Mouse (Mus musculus): ENCODE results near the gene Tfcp2.
"Not testable (repeated sequence)": the region's sequence is repeated elsewhere in the genome, so short reads cannot be mapped to it uniquely, and the experiment has no call there.

Gene Tfcp2

DNA sequence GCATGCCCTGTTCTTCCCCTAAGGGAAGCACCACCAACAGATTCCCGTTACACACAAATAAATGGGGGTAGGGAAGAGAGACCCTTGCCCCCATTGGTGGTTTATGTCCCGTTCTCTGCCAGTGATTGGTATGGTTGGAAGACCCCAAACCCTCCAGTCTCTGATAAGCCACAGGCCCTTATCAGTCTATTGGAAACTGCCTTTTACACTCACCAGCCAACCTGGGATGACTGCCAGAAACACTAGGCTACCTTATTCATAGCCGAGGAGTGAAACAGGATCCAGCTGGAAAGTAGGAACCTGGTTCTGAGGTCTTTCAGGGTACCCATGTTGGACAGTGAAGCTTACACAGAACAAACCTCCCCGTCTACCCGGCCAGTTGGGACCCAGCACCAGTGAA lies 4.2 kb upstream of the Tfcp2 start:
- DNase-seq, result no peak

DNA sequence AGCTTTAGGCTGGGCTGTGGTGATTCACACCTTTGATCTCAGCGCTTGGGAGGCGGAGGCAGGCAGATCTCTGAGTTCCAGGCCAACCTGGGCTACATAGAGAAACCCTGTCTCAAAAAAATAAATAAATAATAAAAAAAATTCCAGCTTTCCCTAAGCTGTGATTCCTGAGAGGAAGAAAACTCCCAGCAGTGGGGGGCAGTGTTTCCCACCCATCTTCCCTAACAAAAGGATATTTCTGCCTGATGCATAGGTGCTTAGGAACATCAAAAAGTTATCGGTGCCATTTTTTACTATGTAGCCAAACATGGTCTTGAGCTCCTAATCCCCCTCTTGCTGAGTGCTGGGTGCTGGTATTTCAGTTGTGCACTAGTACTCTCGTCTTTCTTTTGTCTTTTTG lies 1.5 kb downstream of the Tfcp2 start:
- DNase-seq, result no peak

DNA sequence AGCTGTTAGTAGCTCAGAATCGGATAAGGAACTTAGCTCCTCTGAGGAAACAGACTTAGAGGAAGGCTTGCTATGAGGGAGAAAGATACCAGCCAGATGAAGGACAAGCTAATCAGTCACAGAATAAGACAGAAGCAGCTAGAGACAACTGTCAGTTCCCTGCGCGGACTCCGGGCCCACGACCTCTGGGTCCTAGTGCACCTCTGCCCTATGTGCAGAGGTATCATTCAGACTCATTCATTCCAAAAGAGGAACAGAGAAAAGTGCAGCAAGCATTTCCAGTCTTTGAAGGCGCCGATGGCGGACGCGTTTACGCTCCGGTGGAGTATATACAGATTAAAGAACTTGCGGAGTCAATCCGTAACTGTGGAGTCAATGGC lies 8.2 kb downstream of the Tfcp2 start:
- not testable (repeated sequence) for DNase-seq

DNA sequence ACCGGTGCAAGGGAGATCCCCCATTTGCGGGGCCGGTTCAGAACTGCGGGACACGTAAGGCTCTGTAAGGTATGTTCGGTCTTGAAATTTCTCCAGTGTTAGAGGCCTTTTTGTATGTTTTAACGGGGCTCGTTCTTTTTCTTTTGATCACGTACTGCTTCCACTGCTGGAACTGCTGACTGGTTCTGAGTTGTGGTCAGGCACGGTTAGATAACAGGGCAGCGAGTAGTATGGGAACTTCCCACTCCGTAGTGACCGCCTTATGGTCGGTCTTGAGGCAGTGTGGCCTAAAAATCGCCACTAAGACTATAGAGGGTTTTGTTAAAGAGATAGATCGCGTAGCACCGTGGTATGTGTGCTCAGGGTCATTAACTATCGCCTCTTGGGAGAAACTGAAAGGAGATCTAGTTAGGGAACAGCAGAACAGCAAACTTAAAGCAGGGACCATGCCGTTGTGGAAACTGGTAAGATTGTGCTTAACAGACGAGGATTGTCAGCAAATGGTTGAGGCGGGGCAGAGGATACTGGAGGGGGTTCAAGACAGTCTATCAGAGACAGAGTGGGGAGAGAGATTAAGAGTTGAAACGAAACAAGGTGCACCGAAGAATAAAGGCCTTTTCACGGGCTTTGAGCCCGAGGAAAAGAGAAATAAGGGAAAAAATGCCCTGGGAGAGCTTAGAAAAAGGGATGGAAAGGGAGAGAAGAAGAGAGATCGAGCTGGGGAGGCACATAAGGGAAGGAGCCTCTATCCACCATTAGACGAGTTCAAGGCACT lies 8.7 kb downstream of the Tfcp2 start:
- not testable (repeated sequence) for DNase-seq

DNA sequence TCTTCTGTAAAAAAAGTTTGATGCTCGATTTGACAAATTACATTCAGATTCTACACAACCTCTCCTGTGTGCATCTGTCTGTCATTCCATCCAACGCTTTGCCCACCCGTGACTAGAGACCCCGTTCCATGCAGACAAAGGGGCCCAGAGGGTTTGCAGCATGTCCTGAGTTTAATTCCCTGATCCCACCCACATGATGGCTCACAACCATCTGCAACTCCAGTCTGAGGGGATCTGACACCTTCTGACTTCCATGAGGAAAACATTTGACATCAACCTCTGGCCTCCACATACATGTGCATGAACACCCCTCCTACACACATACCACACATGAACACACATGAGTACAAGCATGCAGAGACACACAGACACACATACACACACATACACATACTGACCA lies 10.4 kb downstream of the Tfcp2 start:
- no peak for DNase-seq

DNA sequence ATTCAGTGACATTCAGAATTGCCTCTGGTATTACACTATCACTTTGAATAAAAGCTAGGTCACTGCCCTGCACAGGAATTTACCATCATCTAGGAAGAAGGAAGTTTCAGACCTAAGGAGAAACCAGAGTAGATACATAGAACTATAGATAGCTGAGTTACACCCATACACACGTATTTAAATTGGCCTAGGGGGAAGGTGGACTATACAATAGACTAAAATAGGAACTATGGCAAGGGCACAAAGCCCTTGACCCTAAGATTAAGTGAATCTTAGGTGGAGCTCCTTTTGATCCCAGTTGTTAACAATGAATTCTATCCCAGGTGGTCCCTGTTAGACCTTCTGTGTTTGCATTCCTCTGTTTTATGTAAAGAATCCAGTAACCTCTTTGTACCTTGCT lies 10.8 kb downstream of the Tfcp2 start:
- DNase-seq, result not testable (repeated sequence)

DNA sequence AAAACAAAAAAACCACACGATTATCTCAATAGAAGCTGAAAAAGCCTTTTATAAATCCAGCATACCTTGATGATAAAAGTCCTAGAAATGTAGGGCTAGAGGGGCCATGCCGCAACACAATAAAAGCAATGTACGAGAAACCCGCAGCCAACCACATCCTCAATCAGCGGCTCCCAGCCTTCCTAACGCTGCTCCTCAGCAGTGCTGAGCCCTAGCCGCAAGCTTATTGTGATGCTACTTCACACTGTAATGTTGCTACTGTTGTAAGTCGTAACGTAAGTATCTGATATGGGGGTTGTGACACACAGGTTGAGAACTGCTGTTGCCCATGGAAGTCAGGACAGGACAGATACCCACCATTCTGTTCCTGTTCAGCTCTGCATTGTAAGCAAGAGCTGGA lies 12.4 kb downstream of the Tfcp2 start:
- DNase-seq, result peak; percentile 14

DNA sequence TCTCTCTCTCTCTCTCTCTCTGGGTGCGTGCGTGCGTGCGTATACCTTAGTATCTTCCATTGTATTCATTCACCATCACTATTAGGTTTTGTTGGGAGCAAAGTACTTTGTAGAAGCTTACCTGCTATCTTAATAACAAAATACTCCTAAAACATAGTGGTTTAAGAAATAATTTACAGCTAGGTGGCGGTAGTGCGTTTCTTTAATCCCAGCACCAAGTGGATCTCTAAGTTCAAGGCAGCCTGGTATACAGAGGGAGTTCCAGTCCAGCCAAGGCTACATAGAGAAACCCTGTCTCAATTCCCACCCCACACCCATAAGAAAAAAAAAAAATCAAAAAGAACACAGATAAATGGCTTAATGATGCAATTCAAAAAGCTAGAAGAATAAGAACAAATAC lies 13.9 kb downstream of the Tfcp2 start:
- DNase-seq, result peak; percentile 64

DNA sequence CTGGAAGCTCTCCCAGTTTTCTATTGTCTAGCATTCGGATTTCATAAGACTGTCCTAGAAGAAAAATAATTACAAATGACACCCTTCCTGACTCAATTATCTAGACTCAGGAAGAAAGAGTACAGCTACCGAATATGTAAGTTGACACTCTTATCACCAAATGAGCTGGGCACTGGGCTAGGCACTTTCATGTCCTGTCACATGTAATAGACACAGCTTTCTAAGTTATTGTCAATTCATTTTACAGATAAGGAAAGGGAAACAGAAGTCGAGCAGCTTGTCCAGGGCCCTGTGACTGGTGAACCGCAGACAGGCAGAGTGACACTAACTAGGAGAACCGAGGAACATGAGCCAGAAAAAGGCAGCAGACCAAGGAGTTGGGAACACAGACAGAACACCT lies 23.9 kb downstream of the Tfcp2 start:
- DNase-seq, result no peak

DNA sequence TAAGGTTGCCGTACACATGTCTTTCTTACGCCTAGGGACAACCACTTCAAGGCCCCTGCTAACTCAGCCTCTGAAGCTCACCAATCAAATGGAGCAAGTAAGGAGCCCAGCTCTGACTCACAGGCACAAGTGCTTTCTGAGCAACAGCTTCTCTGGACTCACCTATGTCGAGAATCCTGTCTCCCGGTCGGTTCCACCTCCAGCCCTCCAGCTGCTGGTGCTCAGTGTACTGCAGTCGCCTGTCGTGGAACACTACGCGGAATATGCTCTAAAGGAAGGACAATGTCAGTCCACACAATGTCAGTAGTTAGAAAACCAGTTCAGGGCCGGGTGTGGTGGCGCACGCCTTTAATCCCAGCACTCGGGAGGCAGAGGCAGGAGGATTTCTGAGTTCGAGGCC lies 26.4 kb downstream of the Tfcp2 start:
- no peak for DNase-seq

DNA sequence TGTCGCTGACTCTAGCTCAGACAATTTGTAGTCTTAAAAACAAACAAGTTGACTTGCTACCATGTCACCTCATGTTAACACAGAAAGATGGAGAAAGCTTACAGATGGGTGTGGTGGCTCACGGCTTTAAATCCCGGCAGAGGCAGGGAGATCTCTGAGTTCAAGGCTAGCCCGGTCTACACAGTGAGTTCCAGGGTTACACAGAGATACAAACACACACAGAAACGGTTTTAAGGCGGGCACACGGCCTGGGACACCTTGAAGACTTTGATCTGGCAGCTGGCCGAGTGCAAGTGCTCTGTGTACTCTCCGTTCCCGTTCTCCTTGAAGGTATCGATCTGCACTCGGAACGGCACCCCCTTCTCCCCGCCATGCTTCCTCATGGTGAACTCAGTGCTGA lies 31.5 kb downstream of the Tfcp2 start:
- DNase-seq, result no peak

DNA sequence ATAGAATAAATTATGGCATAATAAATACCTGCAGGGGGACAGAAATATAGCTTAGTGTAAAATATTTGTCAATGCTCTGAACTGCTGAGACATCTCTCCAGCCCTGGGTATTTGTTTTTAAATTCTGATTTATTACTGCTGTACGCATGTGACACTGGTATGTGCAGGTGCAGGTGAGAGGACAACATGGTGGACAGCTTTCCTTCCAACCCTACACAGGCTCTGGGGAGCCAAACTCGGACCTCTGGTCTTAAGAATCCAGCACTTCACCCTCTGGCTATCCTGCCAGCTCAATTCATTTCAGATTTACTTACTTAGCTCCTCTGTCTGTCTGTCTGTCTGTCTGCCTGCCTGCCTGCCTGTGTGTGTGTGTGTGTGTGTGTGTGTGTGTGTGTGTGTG lies 36.7 kb downstream of the Tfcp2 start:
- DNase-seq, result no peak

DNA sequence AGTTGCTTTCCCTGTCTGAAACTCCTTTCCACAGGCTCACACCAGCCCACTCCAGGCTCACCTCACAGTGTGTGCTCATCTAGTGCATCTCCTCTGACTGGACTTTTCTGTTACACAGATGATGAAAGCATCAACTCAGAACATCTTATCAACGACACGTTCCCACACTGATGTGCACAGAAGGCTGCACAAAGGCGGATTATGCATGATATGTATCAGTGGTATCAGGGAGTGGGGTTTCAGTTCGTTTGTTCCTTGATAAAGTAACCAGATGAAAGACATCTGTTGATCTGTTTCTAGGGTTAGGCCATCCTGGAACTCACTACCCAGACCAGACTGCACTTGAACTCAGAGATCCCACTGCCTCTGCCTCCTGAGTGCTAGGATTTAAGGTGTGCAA lies 38.4 kb downstream of the Tfcp2 start:
- DNase-seq, result no peak

DNA sequence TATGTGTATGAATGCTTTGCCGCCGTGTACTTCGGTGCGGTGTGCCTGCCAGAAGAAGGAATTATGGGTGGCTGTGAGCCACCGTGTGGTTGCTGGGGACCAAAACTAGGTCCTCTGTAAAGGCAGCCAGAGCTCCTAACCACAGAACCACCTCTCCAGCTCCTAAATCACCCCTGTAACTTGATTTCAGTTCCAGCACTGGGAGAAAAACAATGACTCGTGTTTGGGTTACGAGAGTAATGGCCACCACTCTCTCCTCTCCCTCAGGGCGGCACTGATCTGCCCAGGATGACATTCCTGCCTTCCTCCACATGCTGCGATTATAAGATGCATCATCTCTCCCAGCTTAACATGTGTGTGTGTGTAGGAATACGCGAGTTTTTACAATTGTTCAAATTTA lies 41.7 kb downstream of the Tfcp2 start:
- DNase-seq, result no peak

DNA sequence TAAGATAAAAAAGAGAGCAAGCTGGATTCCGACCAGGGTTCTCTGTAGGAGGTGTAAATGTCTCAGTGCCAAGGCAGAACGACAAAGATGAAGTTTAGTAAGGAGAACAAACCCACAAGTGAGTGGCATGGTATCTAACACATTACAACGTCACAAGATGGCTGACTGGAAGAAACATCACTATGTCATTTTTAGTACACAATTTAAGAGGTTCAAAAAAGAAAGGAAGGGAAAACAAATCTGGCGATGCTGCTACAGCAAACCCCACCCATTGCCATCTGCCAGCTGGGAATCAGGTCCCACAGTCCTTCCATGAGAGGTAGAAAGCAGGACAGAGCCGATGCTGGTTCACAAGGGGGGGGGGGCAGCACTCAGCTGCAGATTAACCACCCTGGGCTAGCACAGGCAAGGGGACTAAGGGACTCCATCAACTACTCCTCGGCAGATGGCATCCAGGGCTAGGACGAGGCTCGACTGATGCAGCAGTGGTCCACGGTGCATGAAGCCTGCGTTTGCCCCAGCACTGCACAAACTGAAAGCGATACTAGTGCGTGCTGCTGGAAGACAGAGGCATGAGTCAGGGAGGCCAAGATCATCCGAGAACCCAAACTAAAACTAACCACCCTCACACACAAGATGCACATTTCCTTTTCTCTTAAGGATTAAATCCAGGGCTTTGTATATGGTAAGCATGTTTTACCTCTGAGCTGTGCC lies 43.2 kb downstream of the Tfcp2 start:
- no peak for DNase-seq

DNA sequence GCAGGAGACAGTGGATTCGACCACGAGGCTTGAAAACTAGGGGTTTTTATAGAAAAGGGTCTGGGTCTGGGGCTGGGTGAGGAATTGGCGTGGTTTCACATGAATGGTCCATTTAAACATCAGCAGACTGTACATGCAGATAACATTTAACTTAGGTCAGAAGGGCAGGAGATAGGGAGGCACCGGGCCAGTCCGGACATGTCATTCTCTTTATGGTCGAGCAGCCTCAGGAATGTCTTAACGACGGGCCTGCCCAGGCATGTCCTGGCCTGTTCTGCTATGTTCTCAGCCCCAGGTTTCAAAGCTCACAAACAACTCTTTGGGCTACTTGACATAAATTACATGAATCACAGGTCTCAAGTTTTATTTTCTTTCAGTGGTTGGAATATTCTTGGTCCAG lies 52.3 kb downstream of the Tfcp2 start:
- DNase-seq, result not testable (repeated sequence)

DNA sequence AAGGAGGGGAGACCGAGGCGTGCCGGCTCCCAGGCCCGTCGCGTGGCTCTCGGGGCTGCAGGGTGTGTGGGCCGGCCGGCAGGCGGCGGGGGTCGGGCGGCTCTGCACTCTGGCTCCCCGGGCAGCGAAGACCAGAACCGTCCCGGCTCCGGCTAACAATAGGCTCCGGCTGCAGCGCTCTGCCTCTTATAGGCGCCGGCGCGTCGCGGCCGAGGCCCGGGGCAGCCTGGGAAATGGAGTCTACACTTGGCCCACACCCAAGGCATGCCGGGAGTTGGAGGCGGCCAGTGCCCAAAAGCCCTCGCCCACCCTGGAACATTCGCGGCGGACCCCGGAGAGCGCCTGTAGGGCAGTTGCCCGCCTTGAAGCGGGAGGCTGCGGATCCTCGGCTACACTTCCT lies 56.7 kb downstream of the Tfcp2 start, which contains the start of gene Csrnp2:
TSS of gene Csrnp2 (minus strand) at position 387 of the 400 bp plus-strand sequence.
- DNase-seq, result peak; percentile 92

DNA sequence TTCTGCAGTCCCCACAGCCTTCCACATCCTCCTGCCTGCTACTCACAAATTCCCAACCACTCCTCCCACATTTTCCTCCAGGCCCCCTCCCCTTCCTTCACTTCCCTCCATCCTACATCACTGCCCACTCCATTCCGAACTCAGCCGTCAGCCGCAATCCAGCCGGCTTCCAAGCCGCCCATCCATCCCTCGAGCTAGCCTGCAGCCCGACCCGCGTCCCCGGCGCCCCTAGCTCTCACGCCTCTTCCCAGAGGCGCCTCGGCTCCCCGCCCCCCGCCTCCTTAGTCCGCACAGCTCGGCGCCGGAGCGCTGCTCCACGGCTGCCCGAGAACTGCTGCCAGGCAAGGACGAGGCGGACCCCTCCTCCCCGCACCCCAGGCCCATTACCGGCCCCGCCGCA lies 57.2 kb downstream of the Tfcp2 start:
- DNase-seq, result no peak

DNA sequence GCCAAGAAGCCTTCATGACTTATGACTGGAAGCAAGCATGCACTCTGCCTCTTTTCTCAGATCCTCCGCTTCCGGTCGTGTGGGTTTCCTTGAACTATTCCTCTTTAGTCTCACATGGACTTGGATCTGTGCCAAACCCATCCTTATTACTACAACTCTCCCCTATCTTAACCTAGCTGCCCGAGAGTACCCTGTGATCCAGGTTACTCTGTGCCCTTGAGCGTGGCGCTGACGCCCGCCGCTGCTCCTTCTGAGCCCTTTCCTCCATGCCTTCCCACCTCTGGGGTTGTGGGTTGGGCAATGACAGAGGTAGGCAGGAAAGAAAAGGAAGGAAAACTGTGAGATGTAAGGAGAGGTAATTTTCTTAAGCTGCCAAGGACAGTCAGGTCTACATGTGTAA lies 59.8 kb downstream of the Tfcp2 start:
- no peak for DNase-seq

DNA sequence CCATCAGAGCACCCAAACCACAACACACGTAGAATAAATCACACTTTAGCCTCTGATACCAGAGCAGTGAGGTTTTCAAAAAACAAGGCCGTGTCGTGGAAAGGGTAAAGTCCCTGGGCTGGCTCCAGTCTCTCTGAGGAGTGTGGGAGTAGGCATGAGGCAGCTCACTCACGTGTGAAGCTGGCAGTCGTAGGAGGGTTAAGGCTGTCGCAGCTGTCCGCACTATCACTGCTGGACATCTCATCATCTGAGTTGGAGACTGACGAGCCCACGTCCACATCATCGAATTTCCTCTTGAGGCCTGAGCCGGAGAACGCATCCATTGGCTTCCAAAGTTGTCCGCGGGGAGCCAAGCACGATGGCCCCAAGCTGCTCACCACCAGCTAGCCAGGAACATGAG lies 62.5 kb downstream of the Tfcp2 start:
- no peak for DNase-seq

DNA sequence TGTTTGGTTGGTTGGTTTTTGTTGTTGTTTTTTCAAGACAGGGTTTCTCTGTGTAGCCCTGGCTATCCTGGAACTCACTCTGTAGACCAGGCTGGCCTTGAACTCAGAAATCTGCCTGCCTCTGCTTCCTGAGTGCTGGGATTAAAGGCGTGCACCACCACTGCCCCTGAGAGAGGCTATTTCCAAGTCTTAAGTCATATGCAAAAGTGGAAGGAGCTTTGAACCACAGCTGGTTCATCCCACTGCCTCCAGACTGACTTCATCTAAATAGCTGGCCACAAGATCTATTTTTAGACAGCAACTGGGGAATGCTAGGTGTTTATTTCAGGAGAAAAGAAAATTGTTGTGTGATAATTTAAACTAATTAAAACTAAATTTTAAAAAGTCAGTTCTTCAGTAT lies 63.5 kb downstream of the Tfcp2 start:
- not testable (repeated sequence) for DNase-seq

DNA sequence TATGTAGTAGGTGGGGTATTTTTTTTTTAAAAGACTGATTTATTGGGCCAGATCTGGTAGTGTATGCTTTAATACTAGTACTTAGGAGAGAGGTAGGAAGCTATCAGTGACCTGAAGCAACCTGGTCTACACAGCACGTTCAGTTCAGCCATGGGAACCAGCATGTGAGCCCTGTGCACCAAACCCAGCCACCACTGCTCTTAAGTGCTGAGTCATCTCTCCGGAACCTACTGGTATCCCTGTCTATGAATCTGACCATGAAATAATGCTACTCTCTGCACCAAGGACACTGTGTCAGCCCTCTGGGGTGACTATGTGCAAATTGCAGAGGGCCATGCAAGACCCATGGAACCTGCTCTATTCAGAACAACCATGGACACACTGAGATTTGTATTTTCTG lies 64.8 kb downstream of the Tfcp2 start:
- DNase-seq, result no peak

DNA sequence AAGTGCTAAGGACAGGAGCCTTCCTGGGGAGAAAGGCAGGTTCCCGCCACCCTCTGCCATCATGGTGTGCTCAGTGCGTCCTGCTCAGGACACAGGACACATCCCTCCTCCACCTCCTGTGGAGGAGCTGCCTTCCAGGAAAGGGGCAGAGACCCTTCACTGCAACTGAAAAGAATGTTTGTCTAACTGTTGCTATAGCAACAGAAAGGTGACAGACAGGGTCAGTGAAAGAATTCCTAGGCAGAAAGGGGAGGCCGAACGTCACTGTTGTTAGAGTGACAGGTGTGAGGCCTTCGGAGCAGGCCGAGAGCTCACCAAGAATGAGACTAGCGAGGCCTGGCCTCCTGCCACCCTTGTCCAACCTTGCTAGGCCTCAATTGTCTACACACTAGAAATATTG lies 65.4 kb downstream of the Tfcp2 start:
- DNase-seq, result no peak

DNA sequence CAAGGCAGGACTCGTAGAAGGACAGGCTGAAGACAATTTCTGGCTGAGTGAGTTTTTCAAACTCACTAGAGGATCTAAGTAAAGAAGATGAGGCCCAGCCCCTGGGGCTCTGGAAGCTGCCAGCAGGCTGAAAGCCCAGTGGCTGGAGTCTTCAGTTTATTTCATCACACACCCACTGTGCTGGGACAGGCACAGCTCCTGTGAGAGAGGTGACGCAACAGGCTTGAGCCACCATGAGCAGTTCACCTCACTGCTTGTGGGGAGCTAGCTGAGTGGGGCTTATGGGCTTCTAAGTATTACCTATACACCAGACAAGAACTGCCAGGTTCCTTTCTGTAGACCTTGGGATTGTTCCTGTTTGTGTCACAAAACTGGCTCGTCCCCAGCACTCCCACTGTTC lies 66.2 kb downstream of the Tfcp2 start:
- DNase-seq, result no peak

DNA sequence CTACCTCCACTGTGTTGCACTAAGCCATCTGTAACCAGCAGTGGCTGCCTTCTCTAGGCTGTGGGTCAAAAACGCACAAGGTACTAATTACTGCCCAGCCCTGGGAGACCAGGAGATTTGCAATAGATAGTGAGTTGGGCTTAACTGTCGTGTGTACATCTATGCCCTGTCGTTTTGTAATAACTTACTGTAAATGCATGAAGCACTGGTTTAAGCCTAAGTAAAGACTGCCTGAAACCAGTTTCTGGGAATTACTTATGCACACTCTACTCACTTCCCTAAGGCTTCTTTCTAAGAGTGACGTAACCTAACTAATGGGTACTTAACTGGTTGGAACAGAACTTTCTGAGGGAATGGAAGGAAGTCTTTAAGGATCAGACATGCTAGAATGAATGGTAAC lies 72.9 kb downstream of the Tfcp2 start:
- no peak for DNase-seq

Data from thymus, postnatal 14 days (tissue).